Mouse (Mus musculus) limb, embryonic 10.5 days (tissue): ENCODE data around the gene Hsd17b2. TPM values are rescaled to one million over a fixed set of nuclear protein-coding genes. Genes with fewer than 3 reads are reported as not detected.
"Not testable (repeated sequence)": the region's sequence is repeated elsewhere in the genome, so short reads cannot be mapped to it uniquely, and the experiment has no call there.

Source experiments
- DNase-seq: peaks from one replicate; pipeline ENCODE4 v3.0.0-alpha.2; 2017; ENCODE audit warnings: low spot score
- H3K27ac ChIP-seq: fragments of 300-500 bp; sonication (generic); 2 replicates; pipeline ENCODE4 v1.5.1; 2016; ENCODE audit warnings: mild to moderate bottlenecking
- H3K27me3 ChIP-seq: fragments of 300-500 bp; sonication (generic); 2 replicates; pipeline ENCODE4 v1.6.1; 2016; ENCODE audit warnings: low read depth, mild to moderate bottlenecking; ENCODE audit not compliant: poor library complexity, severe bottlenecking
- H3K36me3 ChIP-seq: fragments of 300-500 bp; sonication (generic); 2 replicates; pipeline ENCODE4 v1.6.1; 2016; ENCODE audit warnings: mild to moderate bottlenecking, moderate library complexity
- H3K4me1 ChIP-seq: fragments of 300-500 bp; sonication (generic); 2 replicates; pipeline ENCODE4 v1.6.1; 2016
- H3K4me3 ChIP-seq: fragments of 300-500 bp; sonication (generic); 2 replicates; pipeline ENCODE4 v1.5.1; 2016; ENCODE audit warnings: mild to moderate bottlenecking, moderate library complexity
- H3K9me3 ChIP-seq: fragments of 300-500 bp; sonication (generic); replicated peaks from 2 replicates; pipeline ENCODE4 v1.6.1; 2016; ENCODE audit warnings: mild to moderate bottlenecking
- WGBS: fragments of 180-500 bp; shearing (Covaris S2); methylation state at CpG from one replicate; pipeline ENCODE4 v1.1.7; 2016; 5-methylcytosine and 5-hydroxymethylcytosine counted together
- polyA plus RNA-seq: library from polyadenylated mRNA; unstranded; fragments of >200 nt; fragmentation: Nextera tagmentation; extraction: Ambion mirVana; gene quantifications from 2 replicates; pipeline ENCODE4 v1.2.1, GENCODE M21; 2016

The Hsd17b2 gene
- polyA plus RNA-seq, 1 experiment from 2014 or later, result not detected

GRCm38 (mm10) chr8:117718152-117718860 is 16.6 kb downstream of the Hsd17b2 start:
- no peak for DNase-seq
- no peak overlapping the region for H3K4me3 ChIP-seq
- H3K4me1 ChIP-seq, result no peaks in the 10 kb centered on the region
- 83% methylated on average over 14 of the region's 14 CpGs for WGBS
- no peaks in the 10 kb centered on the region for H3K27me3 ChIP-seq
- no peaks in the 10 kb centered on the region for H3K9me3 ChIP-seq
- no peak overlapping the region for H3K27ac ChIP-seq
- no peaks in the 10 kb centered on the region for H3K36me3 ChIP-seq

- Histone ChIP-seq H3K9me3 (no peaks in the 10 kb centered on the region), H3K27ac (no peak overlapping the region), H3K27me3 (no peaks in the 10 kb centered on the region), H3K4me3 (no peak overlapping the region), H3K36me3 (no peaks in the 10 kb centered on the region), H3K4me1 (peaks cover 8% of the 10 kb centered on the region)
- DNase-seq, result no peak
- 75% methylated on average over 7 of the region's 7 CpGs for WGBS
Measured at GRCm38 (mm10) chr8:117726467-117726866, 24.8 kb downstream of the Hsd17b2 start.

- no peaks in the 10 kb centered on the region for H3K9me3 ChIP-seq
- H3K4me3 ChIP-seq, result no peak overlapping the region
- no peak overlapping the region for H3K27ac ChIP-seq
- H3K27me3 ChIP-seq, result no peaks in the 10 kb centered on the region
- DNase-seq, result peak; percentile 37
- H3K36me3 ChIP-seq, result no peaks in the 10 kb centered on the region
- WGBS, result 63% methylated on average over 5 of the region's 5 CpGs
- H3K4me1 ChIP-seq, result peaks cover 9% of the 10 kb centered on the region
Measured at GRCm38 (mm10) chr8:117727561-117727960, 25.9 kb downstream of the Hsd17b2 start.

- WGBS, result 87% methylated on average over 4 of the region's 4 CpGs
- no peak overlapping the region for H3K4me3 ChIP-seq
- no peaks in the 10 kb centered on the region for H3K27me3 ChIP-seq
- H3K4me1 ChIP-seq, result peaks cover 9% of the 10 kb centered on the region
- no peak overlapping the region for H3K27ac ChIP-seq
- H3K36me3 ChIP-seq, result no peaks in the 10 kb centered on the region
- H3K9me3 ChIP-seq, result no peaks in the 10 kb centered on the region
- DNase-seq, result no peak
Measured at GRCm38 (mm10) chr8:117728234-117728633, 26.5 kb downstream of the Hsd17b2 start.

GRCm38 (mm10) chr8:117730980-117731379 is 29.3 kb downstream of the Hsd17b2 start:
- H3K36me3 ChIP-seq, result no peaks in the 10 kb centered on the region
- peak overlapping the region; percentile 20 for H3K27ac ChIP-seq
- H3K4me1 ChIP-seq, result peaks cover 9% of the 10 kb centered on the region
- H3K9me3 ChIP-seq, result no peaks in the 10 kb centered on the region
- H3K27me3 ChIP-seq, result no peaks in the 10 kb centered on the region
- no peak overlapping the region for H3K4me3 ChIP-seq
- DNase-seq, result no peak
- WGBS, result 57% methylated on average over 10 of the region's 10 CpGs

GRCm38 (mm10) chr8:117736657-117737175 is 35.0 kb downstream of the Hsd17b2 start:
- 83% methylated on average over 3 of the region's 3 CpGs for WGBS
- no peaks in the 10 kb centered on the region for H3K27me3 ChIP-seq
- H3K27ac ChIP-seq, result no peak overlapping the region
- no peaks in the 10 kb centered on the region for H3K36me3 ChIP-seq
- no peak for DNase-seq
- no peaks in the 10 kb centered on the region for H3K4me1 ChIP-seq
- H3K4me3 ChIP-seq, result no peak overlapping the region
- no peaks in the 10 kb centered on the region for H3K9me3 ChIP-seq

GRCm38 (mm10) chr8:117738206-117738605 is 36.5 kb downstream of the Hsd17b2 start:
- not testable (repeated sequence) for H3K27ac ChIP-seq, H3K27me3 ChIP-seq
- WGBS, result 94% methylated on average over 1 of the region's 1 CpGs

GRCm38 (mm10) chr8:117740387-117740998 is 38.8 kb downstream of the Hsd17b2 start:
- Histone ChIP-seq H3K4me1 (no peaks in the 10 kb centered on the region; the same call in 1 of the 2 replicates), H3K27me3 (no peaks in the 10 kb centered on the region), H3K27ac (no peak overlapping the region), H3K4me3 (no peak overlapping the region), H3K36me3 (no peaks in the 10 kb centered on the region), H3K9me3 (no peaks in the 10 kb centered on the region)
- DNase-seq, result no peak
- WGBS, result 94% methylated on average over 5 of the region's 5 CpGs

More at GRCm38 (mm10) chr8:117738206-117738605, 36.5 kb downstream of the Hsd17b2 start:
- H3K4me3 ChIP-seq, H3K9me3 ChIP-seq, H3K36me3 ChIP-seq, DNase-seq, H3K4me1 ChIP-seq: not testable (repeated sequence)

- Histone ChIP-seq H3K27ac (no peak overlapping the region), H3K36me3 (no peaks in the 10 kb centered on the region), H3K27me3 (no peaks in the 10 kb centered on the region), H3K9me3 (no peaks in the 10 kb centered on the region), H3K4me3 (no peak overlapping the region), H3K4me1 (peaks cover 5% of the 10 kb centered on the region)
- DNase-seq, result no peak
- WGBS, result 92% methylated on average over 15 of the region's 15 CpGs
Measured at GRCm38 (mm10) chr8:117742431-117743012, 40.8 kb downstream of the Hsd17b2 start.

GRCm38 (mm10) chr8:117746651-117747050 is 44.9 kb downstream of the Hsd17b2 start:
- Histone ChIP-seq H3K9me3 (no peaks in the 10 kb centered on the region), H3K4me3 (no peak overlapping the region), H3K27me3 (no peaks in the 10 kb centered on the region), H3K27ac (no peak overlapping the region), H3K4me1 (peaks cover 21% of the 10 kb centered on the region), H3K36me3 (no peaks in the 10 kb centered on the region)
- WGBS, result 91% methylated on average over 5 of the region's 5 CpGs
- no peak for DNase-seq

- Histone ChIP-seq H3K27ac (no peak overlapping the region), H3K27me3 (no peaks in the 10 kb centered on the region), H3K4me3 (no peak overlapping the region), H3K36me3 (no peaks in the 10 kb centered on the region), H3K9me3 (no peaks in the 10 kb centered on the region), H3K4me1 (peaks cover 21% of the 10 kb centered on the region)
- DNase-seq, result no peak
- 50% methylated on average over 2 of the region's 2 CpGs for WGBS
Measured at GRCm38 (mm10) chr8:117747428-117747827, 45.7 kb downstream of the Hsd17b2 start.

GRCm38 (mm10) chr8:117747886-117748730 is 46.4 kb downstream of the Hsd17b2 start:
- Histone ChIP-seq H3K27ac (no peak overlapping the region), H3K4me1 (peaks cover 21% of the 10 kb centered on the region), H3K9me3 (no peaks in the 10 kb centered on the region), H3K27me3 (no peaks in the 10 kb centered on the region), H3K36me3 (no peaks in the 10 kb centered on the region), H3K4me3 (no peak overlapping the region)
- DNase-seq, result no peak
- WGBS, result 88% methylated on average over 9 of the region's 9 CpGs
